Mouse (Mus musculus): Measurements from ENCODE around the gene Trappc4. TPM values are rescaled to one million over a fixed set of nuclear protein-coding genes. Genes with fewer than 3 reads are reported as not detected.

Gene Trappc4
- polyA plus RNA-seq, 3 experiments from 2014 or later: 128 to 165 (median 154) TPM

Other genes with a start within 250 kb of the Trappc4 start
- gene Cbl, start 173.6 kb downstream of the Trappc4 start, polyA plus RNA-seq (2017; shearing (Covaris generic)): 10 to 100 TPM; 17.9 to 31.2 (median 19.8) TPM
- not detected for gene Ccdc153, start 166.9 kb downstream of the Trappc4 start, polyA plus RNA-seq (2017; shearing (Covaris generic))
- under 1 TPM in 1 of 3 experiments, not detected in 2; 0.15 TPM for gene Pdzd3, start 156.1 kb downstream of the Trappc4 start, polyA plus RNA-seq (2017; shearing (Covaris generic))
- gene Nlrx1, start 139.0 kb downstream of the Trappc4 start, polyA plus RNA-seq (2017; shearing (Covaris generic)): 10 to 100 TPM in 1 of 3 experiments, 1 to 10 TPM in 2; 3.3 to 10.7 (median 4.1) TPM
- gene Abcg4, start 119.0 kb downstream of the Trappc4 start, polyA plus RNA-seq (2017; shearing (Covaris generic)): not detected
- gene Hinfp, start 101.9 kb downstream of the Trappc4 start, polyA plus RNA-seq (2017; shearing (Covaris generic)): 10 to 100 TPM; 16.2 to 24.6 (median 18.9) TPM
- 1 to 10 TPM; 1.7 to 3.1 (median 2.8) TPM for gene C2cd2l, start 87.3 kb downstream of the Trappc4 start, polyA plus RNA-seq (2017; shearing (Covaris generic))
- gene Dpagt1, start 81.6 kb downstream of the Trappc4 start, polyA plus RNA-seq (2017; shearing (Covaris generic)): 10 to 100 TPM; 11.1 to 17.6 (median 13.1) TPM
- gene H2afx, start 72.9 kb downstream of the Trappc4 start, polyA plus RNA-seq (2017; shearing (Covaris generic)): 10 to 100 TPM; 14.3 to 61.7 (median 16.1) TPM
- 10 to 100 TPM; 24.7 to 35.8 (median 25.4) TPM for gene Hmbs, start 63.4 kb downstream of the Trappc4 start, polyA plus RNA-seq (2017; shearing (Covaris generic))
- gene Vps11, start 45.9 kb downstream of the Trappc4 start, polyA plus RNA-seq (2017; shearing (Covaris generic)): 10 to 100 TPM; 28.7 to 54.8 (median 49.8) TPM
- 10 to 100 TPM; 14.0 to 21.4 (median 18.2) TPM for gene Hyou1, start 28.1 kb downstream of the Trappc4 start, polyA plus RNA-seq (2017; shearing (Covaris generic))
- gene Slc37a4, start 10.7 kb downstream of the Trappc4 start, polyA plus RNA-seq (2017; shearing (Covaris generic)): 10 to 100 TPM; 13.6 to 24.2 (median 18.2) TPM
- gene Rps25, start 461 bp downstream of the Trappc4 start, polyA plus RNA-seq (2017; shearing (Covaris generic)): 1,000 to 10,000 TPM; 2,506 to 3,849 (median 3,609) TPM
- 10 to 100 TPM; 13.6 to 35.6 (median 25.7) TPM for gene Ccdc84, start 11.0 kb upstream of the Trappc4 start, polyA plus RNA-seq (2017; shearing (Covaris generic))
- gene Foxr1, start 33.5 kb upstream of the Trappc4 start, polyA plus RNA-seq (2017; shearing (Covaris generic)): under 1 TPM in 2 of 3 experiments, not detected in 1; 0.17 to 0.72 TPM
- gene Upk2, start 47.4 kb upstream of the Trappc4 start, polyA plus RNA-seq (2017; shearing (Covaris generic)): not detected
- 10 to 100 TPM; 11.1 to 12.4 (median 12.2) TPM for gene Bcl9l, start 75.2 kb upstream of the Trappc4 start, polyA plus RNA-seq (2017; shearing (Covaris generic))
- 100 to 1,000 TPM in 2 of 3 experiments, 10 to 100 TPM in 1; 62.4 to 131 (median 115) TPM for gene Cxcr5, start 154.3 kb upstream of the Trappc4 start, polyA plus RNA-seq (2017; shearing (Covaris generic))
- gene Ddx6, start 197.3 kb upstream of the Trappc4 start, polyA plus RNA-seq (2017; shearing (Covaris generic)): 100 to 1,000 TPM in 1 of 3 experiments, 10 to 100 TPM in 2; 57.3 to 129 (median 66.8) TPM

All from inflammation-experienced regulatory T-cells, adult 6 months (primary cell).